Mouse (Mus musculus): ENCODE results near the gene Agpat3. TPM values are rescaled to one million over a fixed set of nuclear protein-coding genes. Genes with fewer than 3 reads are reported as not detected.
"Not testable (repeated sequence)": the region's sequence is repeated elsewhere in the genome, so short reads cannot be mapped to it uniquely, and the experiment has no call there.

Gene Agpat3
- total RNA-seq, 2 experiments from 2014 or later: 247 to 258 TPM

- no peak for DNase-seq (ENCODE audit: low spot score in 2 of 2)
Measured at GRCm38 (mm10) chr10:78363366-78363765, 11.1 kb upstream of the Agpat3 start.

GRCm38 (mm10) chr10:78361951-78362350 lies 9.7 kb upstream of the Agpat3 start:
- DNase-seq (ENCODE audit: low spot score in 2 of 2): no peak

- peak; percentile 33 to 41 for DNase-seq (ENCODE audit: low spot score in 2 of 2)
Measured at GRCm38 (mm10) chr10:78360290-78360711, 8.0 kb upstream of the Agpat3 start.

- not testable (repeated sequence) for DNase-seq (ENCODE audit: low spot score in 2 of 2)
Measured at GRCm38 (mm10) chr10:78358999-78359398, 6.7 kb upstream of the Agpat3 start.

GRCm38 (mm10) chr10:78358266-78358665 lies 6.0 kb upstream of the Agpat3 start:
- DNase-seq (ENCODE audit: low spot score in 2 of 2): no peak

GRCm38 (mm10) chr10:78357742-78358141 lies 5.5 kb upstream of the Agpat3 start:
- no peak for DNase-seq (ENCODE audit: low spot score in 2 of 2)

- no peak for DNase-seq (ENCODE audit: low spot score in 2 of 2)
Measured at GRCm38 (mm10) chr10:78355931-78356593, 3.8 kb upstream of the Agpat3 start.

- no peak for DNase-seq (ENCODE audit: low spot score in 2 of 2)
Measured at GRCm38 (mm10) chr10:78353196-78353595, 907 bp upstream of the Agpat3 start.

- no peak for DNase-seq (ENCODE audit: low spot score in 2 of 2)
Measured at GRCm38 (mm10) chr10:78352666-78353030, 359 bp upstream of the Agpat3 start.

- no peak for DNase-seq (ENCODE audit: low spot score in 2 of 2)
Measured at GRCm38 (mm10) chr10:78351564-78351886, 764 bp downstream of the Agpat3 start.

- no peak for DNase-seq (ENCODE audit: low spot score in 2 of 2)
Measured at GRCm38 (mm10) chr10:78350796-78351556, 1.3 kb downstream of the Agpat3 start.

GRCm38 (mm10) chr10:78349464-78350165 lies 2.7 kb downstream of the Agpat3 start:
- no peak for DNase-seq (ENCODE audit: low spot score in 2 of 2)

GRCm38 (mm10) chr10:78348211-78348610 lies 4.1 kb downstream of the Agpat3 start:
- no peak for DNase-seq (ENCODE audit: low spot score in 2 of 2)

- DNase-seq (ENCODE audit: low spot score in 2 of 2): no peak
Measured at GRCm38 (mm10) chr10:78347486-78347885, 4.8 kb downstream of the Agpat3 start.

- DNase-seq (ENCODE audit: low spot score in 2 of 2): no peak
Measured at GRCm38 (mm10) chr10:78345466-78345865, 6.8 kb downstream of the Agpat3 start.

GRCm38 (mm10) chr10:78342091-78342490 lies 10.2 kb downstream of the Agpat3 start:
- no peak for DNase-seq (ENCODE audit: low spot score in 2 of 2)

GRCm38 (mm10) chr10:78338180-78338579 lies 14.1 kb downstream of the Agpat3 start:
- DNase-seq (ENCODE audit: low spot score in 2 of 2): no peak

- DNase-seq (ENCODE audit: low spot score in 2 of 2): no peak
Measured at GRCm38 (mm10) chr10:78334923-78335561, 17.2 kb downstream of the Agpat3 start.

GRCm38 (mm10) chr10:78331577-78331976 lies 20.7 kb downstream of the Agpat3 start:
- no peak for DNase-seq (ENCODE audit: low spot score in 2 of 2)

GRCm38 (mm10) chr10:78329305-78329704 lies 23.0 kb downstream of the Agpat3 start:
- DNase-seq (ENCODE audit: low spot score in 2 of 2): no peak

GRCm38 (mm10) chr10:78328011-78328575 lies 24.2 kb downstream of the Agpat3 start:
- no peak for DNase-seq (ENCODE audit: low spot score in 2 of 2)

Data from layer of hippocampus, postnatal 10 days (tissue).